Mouse (Mus musculus) cerebellum, adult 2 months (tissue): ENCODE measurements at regions not wholly inside any gene's neighbourhood (a gene's known extent, or its start where the extent isn't known, plus 50 kb on each side); places are given as distances from the start of the nearest gene placed in this dataset.

ENCODE experiments used
- CTCF ChIP-seq: fragments of 200-500 bp; IDR thresholded peaks from 2 replicates; pipeline ENCODE4 v1.5.1; 2011; ENCODE audit warnings: low read depth, mild to moderate bottlenecking, control low read depth, low read length, moderate library complexity, borderline replicate concordance; ENCODE audit not compliant: insufficient read depth
- POLR2A ChIP-seq: fragments of 200-500 bp; IDR thresholded peaks from 2 replicates; pipeline ENCODE4 v1.6.1; 2011; ENCODE audit warnings: low read length, control low read depth, borderline replicate concordance; ENCODE audit not compliant: insufficient read depth

- TF ChIP-seq POLR2A (no peak), CTCF (no peak)
Measured at GRCm38 (mm10) chr17:15204524-15204923, 163.2 kb upstream of the Gm3448 start.
